Mouse (Mus musculus) E14TG2a.4 (cell line): Measurements from ENCODE around the gene Tipin.

Experiments
- H3K27me3 ChIP-seq: 2 replicates; pipeline ENCODE4 v1.6.1; 2014; ENCODE audit warnings: low read length, control low read depth; ENCODE audit not compliant: insufficient read depth
- H3K36me3 ChIP-seq: 2 replicates; pipeline ENCODE4 v1.6.1; 2014; ENCODE audit warnings: low read length, control low read depth; ENCODE audit not compliant: insufficient read depth
- H3K4me1 ChIP-seq: replicated peaks from 2 replicates; pipeline ENCODE4 v1.6.1; 2014; ENCODE audit warnings: low read depth, low read length, control low read depth
- H3K4me3 ChIP-seq: replicated peaks from 2 replicates; pipeline ENCODE4 v1.5.1; 2014; ENCODE audit warnings: mild to moderate bottlenecking, low read length
- H3K9me3 ChIP-seq: 2 replicates; pipeline ENCODE4 v1.6.1; 2014; ENCODE audit warnings: low read length, control low read depth
- CTCF ChIP-seq: conservative IDR thresholded peaks from 2 replicates; pipeline ENCODE4 v1.5.1; 2014; ENCODE audit warnings: low read length
- NANOG ChIP-seq: IDR thresholded peaks from 2 replicates; pipeline ENCODE4 v1.6.1; 2014; ENCODE audit warnings: borderline replicate concordance, low read length, mixed read lengths
- POU5F1 ChIP-seq: IDR thresholded peaks from 2 replicates; pipeline ENCODE4 v1.6.1; 2014; ENCODE audit warnings: low read length, borderline replicate concordance

Tipin gene

GRCm38 (mm10) chr9:64312128-64312527 lies 30.7 kb downstream of the Tipin start:
- no peak overlapping the region for H3K4me3 ChIP-seq
- no peak for TF ChIP-seq POU5F1
- peak; percentile 26; the same call in 1 of the 2 replicates for TF ChIP-seq CTCF
- H3K27me3 ChIP-seq: no peaks in the 10 kb centered on the region
- peaks cover 46% of the 10 kb centered on the region for H3K36me3 ChIP-seq
- H3K4me1 ChIP-seq: peaks cover 30% of the 10 kb centered on the region
- H3K9me3 ChIP-seq: no peaks in the 10 kb centered on the region

- peaks cover 22% of the 10 kb centered on the region for H3K4me1 ChIP-seq
- peaks cover 42% of the 10 kb centered on the region for H3K36me3 ChIP-seq
- no peak overlapping the region for H3K4me3 ChIP-seq
- no peaks in the 10 kb centered on the region for H3K9me3 ChIP-seq
- TF ChIP-seq NANOG (no peak), CTCF (no peak), POU5F1 (no peak)
- H3K27me3 ChIP-seq: no peaks in the 10 kb centered on the region
Observed at GRCm38 (mm10) chr9:64314696-64315095, 33.3 kb downstream of the Tipin start.

DNA sequence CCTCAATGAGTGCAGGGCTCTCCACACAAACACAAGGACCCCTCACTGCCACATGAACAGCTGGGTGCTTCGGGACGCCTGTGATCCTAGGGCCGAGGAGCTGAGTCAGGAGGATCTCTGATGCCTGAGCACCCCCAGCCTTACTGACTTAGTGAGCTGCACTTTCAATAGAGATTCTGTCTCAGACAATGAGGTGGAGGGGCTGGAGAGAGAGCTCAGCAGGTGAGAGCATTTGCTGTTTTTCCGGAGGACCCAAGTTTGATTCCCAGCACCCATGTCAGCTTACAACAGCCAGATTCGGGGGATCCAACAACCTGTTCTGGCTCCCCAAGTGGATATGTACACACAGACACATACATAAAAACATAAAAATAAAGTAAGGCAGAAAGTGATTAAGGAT lies 35.6 kb downstream of the Tipin start:
- peaks cover 22% of the 10 kb centered on the region for H3K4me1 ChIP-seq
- no peak for TF ChIP-seq POU5F1
- no peak for TF ChIP-seq CTCF
- no peak for TF ChIP-seq NANOG
- no peaks in the 10 kb centered on the region for H3K27me3 ChIP-seq
- peaks cover 48% of the 10 kb centered on the region for H3K36me3 ChIP-seq
- H3K9me3 ChIP-seq: no peaks in the 10 kb centered on the region
- no peak overlapping the region for H3K4me3 ChIP-seq

GRCm38 (mm10) chr9:64323976-64324375 lies 42.6 kb downstream of the Tipin start:
- TF ChIP-seq NANOG (no peak), CTCF (no peak), POU5F1 (no peak)
- Histone ChIP-seq H3K4me3 (no peak overlapping the region), H3K27me3 (no peaks in the 10 kb centered on the region), H3K4me1 (peaks cover 8% of the 10 kb centered on the region), H3K36me3 (peaks cover 62% of the 10 kb centered on the region), H3K9me3 (no peaks in the 10 kb centered on the region)

GRCm38 (mm10) chr9:64335825-64336224 lies 54.4 kb downstream of the Tipin start:
- Histone ChIP-seq H3K36me3 (peaks cover 7% of the 10 kb centered on the region), H3K9me3 (no peaks in the 10 kb centered on the region), H3K4me1 (peaks cover 46% of the 10 kb centered on the region), H3K4me3 (no peak overlapping the region), H3K27me3 (0 out of 2 replicates have a peak, but pooled peaks cover 2% of the 10 kb centered on the region)
- TF ChIP-seq NANOG: peak; percentile 79; the same call in 1 of the 2 replicates
- TF ChIP-seq POU5F1: no peak

DNA sequence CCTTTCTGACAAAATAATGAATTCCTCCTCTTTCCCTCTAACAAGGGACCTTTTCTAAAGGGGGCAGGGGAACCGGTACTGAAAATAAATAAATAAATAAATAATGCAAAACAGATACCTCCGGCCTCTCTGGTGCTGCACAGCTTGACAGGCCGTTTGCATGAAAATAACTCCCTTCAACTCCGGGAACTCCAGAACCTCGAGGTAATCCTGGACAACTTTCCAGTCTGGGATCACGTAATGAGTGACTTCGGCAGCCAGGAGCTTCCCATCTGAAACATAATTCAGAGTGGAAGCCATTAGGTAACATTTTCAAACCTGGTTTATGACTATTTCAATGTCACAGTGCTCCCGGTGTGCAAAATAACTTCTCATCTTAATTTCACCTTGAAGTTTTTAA lies 58.0 kb downstream of the Tipin start:
- no peak overlapping the region for H3K4me3 ChIP-seq
- peaks cover 4% of the 10 kb centered on the region for H3K36me3 ChIP-seq
- no peaks in the 10 kb centered on the region for H3K9me3 ChIP-seq
- peaks cover 53% of the 10 kb centered on the region for H3K4me1 ChIP-seq
- no peak for TF ChIP-seq CTCF
- 0 out of 2 replicates have a peak, but pooled peaks have one; percentile 11 for TF ChIP-seq NANOG
- peak; percentile 61; the same call in 1 of the 2 replicates for TF ChIP-seq POU5F1
- 0 out of 2 replicates have a peak, but pooled peaks cover 6% of the 10 kb centered on the region for H3K27me3 ChIP-seq

DNA sequence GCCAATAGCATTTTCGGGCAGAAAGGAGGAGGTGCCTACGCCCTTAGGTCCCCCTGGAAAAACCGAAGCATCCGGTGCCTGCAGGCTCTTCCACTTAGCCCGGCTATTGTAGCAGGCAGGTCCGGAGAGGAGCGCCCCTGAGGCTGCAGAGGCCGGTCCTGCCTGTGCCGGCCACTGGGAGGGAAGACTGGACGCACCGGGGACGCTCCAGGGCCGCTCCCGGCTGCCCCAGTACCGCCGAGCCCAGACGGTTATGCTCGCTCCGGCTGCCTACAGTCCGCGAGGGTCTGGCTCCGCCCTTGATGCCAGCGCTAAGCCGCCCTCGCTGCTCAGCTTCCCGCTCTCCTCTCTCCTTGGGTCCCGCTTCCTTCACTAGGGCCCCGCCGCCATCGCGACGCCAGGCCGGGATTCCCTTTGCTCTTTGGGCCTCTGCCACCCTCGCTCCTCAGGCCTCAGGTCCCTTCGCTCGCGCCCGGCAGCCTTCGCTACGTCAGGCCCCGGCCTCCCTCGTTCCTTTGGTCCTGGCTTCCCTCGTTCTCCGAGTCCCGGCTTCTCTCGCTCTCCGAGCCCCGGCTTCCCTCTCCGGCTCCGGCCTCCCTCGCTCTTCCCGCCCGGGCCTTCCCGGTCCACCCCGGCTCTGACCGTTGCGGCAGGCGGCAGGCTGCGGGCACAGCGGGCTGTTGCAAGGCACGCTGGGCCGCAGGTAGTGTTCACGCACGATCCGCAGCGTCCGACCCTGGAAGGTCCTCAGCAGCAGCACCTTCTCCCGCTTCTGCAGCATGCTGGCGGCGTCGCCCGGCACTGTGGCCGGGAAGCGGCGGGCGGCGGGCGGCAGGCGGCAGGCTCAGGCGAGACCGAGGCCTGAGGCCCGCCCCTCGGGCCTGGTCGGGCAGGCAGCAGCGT lies 59.2 kb downstream of the Tipin start:
- Histone ChIP-seq H3K9me3 (no peaks in the 10 kb centered on the region), H3K27me3 (peaks cover 10% of the 10 kb centered on the region; the same call in 1 of the 2 replicates)

GRCm38 (mm10) chr9:64341254-64341566 lies 59.8 kb downstream of the Tipin start, which contains the start of gene Dis3l:
Gene Dis3l, minus strand, starts transcription at chr9:64341288.
- Histone ChIP-seq H3K4me3 (peak within 1 kb of the TSS; percentile 84), H3K9me3 (no peaks in the 10 kb centered on the region), H3K4me1 (peaks cover 43% of the 10 kb centered on the region), H3K27me3 (peaks cover 10% of the 10 kb centered on the region; the same call in 1 of the 2 replicates), H3K36me3 (peaks cover 4% of the 10 kb centered on the region)
- TF ChIP-seq CTCF (no peak), NANOG (no peak), POU5F1 (no peak)

More for the DNA sequence above, 59.2 kb downstream of the Tipin start:
- H3K4me3 ChIP-seq: peak overlapping the region; percentile 84
- TF ChIP-seq CTCF: no peak
- TF ChIP-seq NANOG: no peak
- no peak for TF ChIP-seq POU5F1
- H3K4me1 ChIP-seq: peaks cover 49% of the 10 kb centered on the region
- H3K36me3 ChIP-seq: peaks cover 4% of the 10 kb centered on the region

- H3K27me3 ChIP-seq: peaks cover 10% of the 10 kb centered on the region; the same call in 1 of the 2 replicates
- H3K4me3 ChIP-seq: no peak overlapping the region
- H3K36me3 ChIP-seq: peaks cover 4% of the 10 kb centered on the region
- no peaks in the 10 kb centered on the region for H3K9me3 ChIP-seq
- TF ChIP-seq POU5F1 (no peak), CTCF (no peak), NANOG (no peak)
- peaks cover 38% of the 10 kb centered on the region for H3K4me1 ChIP-seq
Observed at GRCm38 (mm10) chr9:64341671-64342070, 60.3 kb downstream of the Tipin start.
